Mouse (Mus musculus): ENCODE measurements at regions not wholly inside any gene's neighbourhood (a gene's known extent, or its start where the extent isn't known, plus 50 kb on each side); places are given as distances from the start of the nearest gene placed in this dataset.

DNA sequence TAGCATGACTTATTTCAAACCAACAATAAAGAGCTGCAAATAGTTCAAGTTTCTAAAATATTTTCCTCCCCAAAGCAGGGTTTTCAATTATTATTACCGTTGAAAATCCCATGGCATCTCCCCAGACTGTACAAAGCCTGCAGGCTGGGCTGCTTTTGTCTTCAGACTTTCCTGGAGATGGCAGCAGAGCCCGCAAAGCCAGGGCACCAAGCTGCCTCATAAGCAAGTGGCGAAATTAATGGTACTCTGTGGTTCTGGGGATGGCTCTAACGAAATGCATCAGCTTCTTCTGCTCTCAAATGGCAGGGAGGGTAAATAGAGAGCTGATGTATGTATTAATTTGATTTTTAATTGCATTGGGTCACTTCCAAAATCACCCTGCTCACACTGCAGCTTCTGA lies 197.4 kb downstream of the D3Ertd751e start:
- TF ChIP-seq POLR2A (IDR thresholded peaks at IDR 0.05; ENCODE audit: insufficient read depth, low read depth, low read length) (no peak), CTCF (IDR thresholded peaks at IDR 0.05; ENCODE audit: insufficient read depth, low read depth, low read length) (peak; percentile 34; the same call in 1 of the 2 replicates)

All from olfactory bulb, adult 2 months (tissue).